Mouse (Mus musculus) embryonic facial prominence, embryonic 15.5 days (tissue): Measurements from ENCODE around the gene Hint2. TPM values are rescaled to one million over a fixed set of nuclear protein-coding genes. Genes with fewer than 3 reads are reported as not detected.

Experiments
- ATAC-seq: fragments of 200-750 bp; cut with Nextera tagmentation; 2 replicates; pipeline ENCODE4 v1.8.0; 2017; ENCODE audit warnings: low read depth, moderate TSS enrichment; ENCODE audit not compliant: insufficient number of reproducible peaks, low FRiP score, low TSS enrichment
- H3K27ac ChIP-seq: fragments of 300-500 bp; sonication (generic); replicated peaks from 2 replicates; pipeline ENCODE4 v1.5.1; 2015; ENCODE audit warnings: mild to moderate bottlenecking, inconsistent platforms
- H3K27me3 ChIP-seq: fragments of 300-500 bp; sonication (generic); 2 replicates; pipeline ENCODE4 v1.6.1; 2015; ENCODE audit warnings: inconsistent platforms
- H3K36me3 ChIP-seq: fragments of 300-500 bp; sonication (generic); 2 replicates; pipeline ENCODE4 v1.6.1; 2015; ENCODE audit warnings: mild to moderate bottlenecking, inconsistent platforms
- H3K4me1 ChIP-seq: fragments of 300-500 bp; sonication (generic); 2 replicates; pipeline ENCODE4 v1.6.1; 2015; ENCODE audit warnings: inconsistent platforms
- H3K4me2 ChIP-seq: fragments of 300-500 bp; sonication (generic); replicated peaks from 2 replicates; pipeline ENCODE4 v1.6.1; 2015; ENCODE audit warnings: mild to moderate bottlenecking, inconsistent platforms
- H3K4me3 ChIP-seq: fragments of 300-500 bp; sonication (generic); replicated peaks from 2 replicates; pipeline ENCODE4 v1.5.1; 2015; ENCODE audit warnings: mild to moderate bottlenecking, inconsistent platforms
- H3K9ac ChIP-seq: fragments of 300-500 bp; sonication (generic); 2 replicates; pipeline ENCODE4 v1.6.1; 2015; ENCODE audit warnings: inconsistent platforms
- H3K9me3 ChIP-seq: fragments of 300-500 bp; sonication (generic); replicated peaks from 2 replicates; pipeline ENCODE4 v1.6.1; 2016; ENCODE audit warnings: inconsistent platforms
- WGBS: fragments of 180-500 bp; shearing (Covaris S2); methylation state at CpG from one replicate; pipeline ENCODE4 v1.1.7; 2015; 5-methylcytosine and 5-hydroxymethylcytosine counted together
- polyA plus RNA-seq: library from polyadenylated mRNA; unstranded; fragments of >200 nt; fragmentation: Nextera tagmentation; extraction: Ambion mirVana; gene quantifications from 2 replicates; pipeline ENCODE4 v1.2.1, GENCODE M21; 2015

Hint2 gene
- polyA plus RNA-seq, 1 experiment from 2014 or later, result 88.1 TPM

GRCm38 (mm10) chr4:43679416-43680043 is 23.3 kb upstream of the Hint2 start:
- H3K27me3 ChIP-seq, result no peaks in the 10 kb centered on the region
- no peak overlapping the region for H3K9ac ChIP-seq
- H3K27ac ChIP-seq, result no peak overlapping the region
- no peaks in the 10 kb centered on the region for H3K9me3 ChIP-seq
- H3K4me2 ChIP-seq, result no peak overlapping the region
- peaks cover 37% of the 10 kb centered on the region for H3K36me3 ChIP-seq
- no peaks in the 10 kb centered on the region for H3K4me1 ChIP-seq
- no peak overlapping the region for H3K4me3 ChIP-seq
- no peak for ATAC-seq
- 88% methylated on average over 7 of the region's 7 CpGs for WGBS

- no peaks in the 10 kb centered on the region for H3K4me1 ChIP-seq
- H3K27ac ChIP-seq, result no peak overlapping the region
- ATAC-seq, result no peak
- 83% methylated on average over 6 of the region's 6 CpGs for WGBS
- H3K36me3 ChIP-seq, result peaks cover 41% of the 10 kb centered on the region
- H3K4me2 ChIP-seq, result no peak overlapping the region
- H3K9me3 ChIP-seq, result no peaks in the 10 kb centered on the region
- no peak overlapping the region for H3K9ac ChIP-seq
- no peaks in the 10 kb centered on the region for H3K27me3 ChIP-seq
- no peak overlapping the region for H3K4me3 ChIP-seq
These were observed 22.3 kb upstream of the Hint2 start for GRCm38 (mm10) chr4:43678541-43678940.

GRCm38 (mm10) chr4:43675608-43676007 is 19.3 kb upstream of the Hint2 start:
- WGBS, result 74% methylated on average over 4 of the region's 4 CpGs
- ATAC-seq, result no peak
- Histone ChIP-seq H3K36me3 (peaks cover 25% of the 10 kb centered on the region), H3K27me3 (no peaks in the 10 kb centered on the region), H3K4me3 (no peak overlapping the region), H3K9me3 (no peaks in the 10 kb centered on the region), H3K4me1 (peaks cover 15% of the 10 kb centered on the region), H3K27ac (no peak overlapping the region), H3K9ac (no peak overlapping the region), H3K4me2 (no peak overlapping the region)

DNA sequence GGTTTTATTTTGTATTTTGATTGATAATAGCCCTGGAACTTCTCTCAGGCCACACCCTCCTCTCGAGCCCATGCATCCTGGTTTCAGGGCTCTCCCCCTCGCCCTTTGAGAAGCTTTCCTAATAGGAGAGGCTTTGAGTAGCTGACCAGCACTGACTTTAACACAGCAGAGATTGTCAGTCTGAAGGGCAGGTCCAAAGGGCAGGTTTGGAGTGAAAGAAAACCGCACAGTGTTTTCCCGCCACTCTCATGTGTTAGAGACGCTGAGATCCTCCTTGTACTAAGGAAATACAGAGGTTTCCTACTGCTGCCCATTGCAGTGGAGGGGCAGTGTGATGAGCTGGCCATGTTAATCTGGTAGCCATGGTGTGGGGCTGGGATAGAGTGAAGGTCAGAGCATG is 18.7 kb upstream of the Hint2 start:
- Histone ChIP-seq H3K27ac (no peak overlapping the region), H3K4me3 (no peak overlapping the region), H3K36me3 (peaks cover 25% of the 10 kb centered on the region), H3K27me3 (no peaks in the 10 kb centered on the region), H3K9me3 (no peaks in the 10 kb centered on the region), H3K4me2 (no peak overlapping the region), H3K9ac (no peak overlapping the region), H3K4me1 (peaks cover 22% of the 10 kb centered on the region)
- ATAC-seq, result no peak
- WGBS, result 74% methylated on average over 5 of the region's 5 CpGs

DNA sequence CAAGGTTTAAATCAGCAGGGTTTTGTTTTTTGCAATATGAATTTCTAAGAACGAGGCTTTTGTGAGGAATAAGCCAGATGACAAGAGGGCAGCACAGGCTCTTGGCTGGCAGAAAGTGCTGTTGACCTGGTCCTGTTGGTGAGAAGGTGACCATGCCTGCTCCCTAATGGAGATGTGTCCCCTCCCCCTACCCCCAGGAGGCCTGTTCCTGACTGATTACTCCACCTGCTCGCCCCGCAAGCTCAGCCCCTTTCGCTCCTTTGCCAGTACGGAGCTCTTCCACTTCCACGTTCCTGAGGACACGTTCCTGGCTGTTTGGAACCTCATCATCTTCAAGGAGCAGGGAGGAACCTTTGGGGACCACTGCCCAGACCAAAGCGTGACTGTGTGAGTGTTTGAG is 17.4 kb upstream of the Hint2 start:
- WGBS, result 68% methylated on average over 8 of the region's 8 CpGs
- no peak overlapping the region for H3K27ac ChIP-seq
- no peak overlapping the region for H3K9ac ChIP-seq
- no peak overlapping the region for H3K4me3 ChIP-seq
- H3K27me3 ChIP-seq, result no peaks in the 10 kb centered on the region
- ATAC-seq, result no peak
- peaks cover 28% of the 10 kb centered on the region for H3K4me1 ChIP-seq
- H3K9me3 ChIP-seq, result no peaks in the 10 kb centered on the region
- H3K36me3 ChIP-seq, result peaks cover 23% of the 10 kb centered on the region
- no peak overlapping the region for H3K4me2 ChIP-seq

DNA sequence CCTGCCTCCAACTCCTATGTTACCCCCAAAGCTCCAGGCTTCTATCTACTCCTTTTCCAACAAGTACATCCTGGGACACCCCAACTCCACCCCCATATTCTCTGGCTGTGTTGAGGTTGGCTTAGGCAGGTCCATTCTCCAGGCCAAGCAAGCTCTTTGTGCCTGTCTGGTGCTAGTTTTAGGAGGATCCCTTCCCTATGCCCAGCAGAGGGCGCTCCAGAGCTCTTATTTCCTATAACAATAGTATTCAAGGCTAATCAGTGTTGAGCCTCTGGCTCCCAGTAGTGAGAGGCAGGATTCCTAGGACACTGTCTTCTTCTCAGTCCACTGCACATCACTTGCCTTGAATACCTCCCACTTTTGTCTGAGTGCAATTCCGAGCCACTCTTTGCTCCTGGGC is 15.8 kb upstream of the Hint2 start:
- 13% methylated on average over 2 of the region's 2 CpGs for WGBS
- H3K4me3 ChIP-seq, result no peak overlapping the region
- no peak for ATAC-seq
- H3K27me3 ChIP-seq, result no peaks in the 10 kb centered on the region; the same call in 1 of the 2 replicates
- H3K4me2 ChIP-seq, result no peak overlapping the region
- H3K9me3 ChIP-seq, result no peaks in the 10 kb centered on the region
- no peak overlapping the region for H3K9ac ChIP-seq
- peaks cover 32% of the 10 kb centered on the region for H3K4me1 ChIP-seq
- H3K36me3 ChIP-seq, result peaks cover 13% of the 10 kb centered on the region
- H3K27ac ChIP-seq, result no peak overlapping the region

DNA sequence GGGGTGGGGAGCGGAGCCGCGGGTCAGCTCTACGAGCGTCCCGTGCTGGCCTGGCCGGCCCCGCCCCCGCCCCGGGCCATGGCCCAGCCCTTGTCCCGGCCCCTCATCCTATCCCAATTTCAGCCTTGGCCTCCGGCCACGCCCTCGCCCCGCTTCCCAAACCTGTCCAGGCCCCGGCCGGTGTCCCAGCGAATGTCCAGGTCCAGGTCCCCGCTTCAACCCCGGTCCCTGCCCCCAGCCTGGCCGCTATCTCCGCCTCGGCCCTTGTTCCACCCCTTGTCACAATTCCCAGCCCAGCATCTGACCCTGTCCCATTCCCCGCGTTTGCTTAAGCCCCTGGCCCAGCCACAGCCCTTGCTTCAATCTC is 13.1 kb upstream of the Hint2 start:
- WGBS, result under 1% methylated on average over 25 of the region's 25 CpGs

DNA sequence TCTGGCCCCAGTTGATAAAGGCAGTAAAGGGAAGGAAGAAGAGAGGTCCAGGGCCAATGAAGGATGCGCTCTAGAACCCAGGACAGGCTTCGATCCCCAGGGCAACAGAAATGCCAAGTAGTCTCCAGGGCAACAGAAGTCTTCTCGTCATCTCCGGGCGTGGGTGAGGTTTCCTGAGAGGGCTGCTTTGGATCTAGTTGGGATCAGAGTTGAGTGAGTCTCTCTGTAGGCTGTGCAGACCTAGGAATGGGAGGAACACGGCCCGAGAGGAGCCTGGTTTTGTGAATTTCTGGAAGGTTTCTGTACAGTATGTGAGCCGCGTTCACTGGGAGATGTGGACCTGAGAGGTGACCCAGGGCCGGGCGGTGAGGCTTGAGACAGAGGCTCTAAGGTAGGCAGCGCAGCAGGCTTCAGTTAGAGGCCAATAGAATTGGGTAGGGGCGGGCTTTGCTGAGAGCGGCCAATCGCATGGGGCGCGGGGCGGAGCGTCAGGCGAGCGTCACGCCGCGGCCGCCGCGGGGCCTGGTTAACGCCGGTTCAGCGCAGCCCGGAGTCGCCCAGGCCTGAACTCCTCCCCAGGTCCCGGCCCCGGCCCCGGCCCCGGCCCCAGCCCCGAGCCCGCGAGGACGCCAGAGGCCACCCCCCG is 12.6 kb upstream of the Hint2 start, which contains the start of the genes Tmem8b and Fam221b:
TSS of gene Tmem8b (plus strand) at position 190 of the 646 bp plus-strand sequence.
TSS of gene Fam221b (minus strand) at position 364 of the 646 bp plus-strand sequence.
- peaks cover 32% of the 10 kb centered on the region for H3K4me1 ChIP-seq
- H3K36me3 ChIP-seq, result no peaks in the 10 kb centered on the region
- H3K27ac ChIP-seq, result peak within 1 kb of the TSS; percentile 66
- peaks cover 12% of the 10 kb centered on the region for H3K27me3 ChIP-seq
- peak within 1 kb of the TSS; percentile 82 for H3K4me3 ChIP-seq
- peak within 1 kb of the TSS; percentile 86 for H3K4me2 ChIP-seq
- H3K9ac ChIP-seq, result peak within 1 kb of the TSS; percentile 84
- 1% methylated on average over 41 of the region's 41 CpGs for WGBS
- no peaks in the 10 kb centered on the region for H3K9me3 ChIP-seq
- peak; percentile 92 for ATAC-seq

More for the DNA sequence above, 13.1 kb upstream of the Hint2 start:
- no peaks in the 10 kb centered on the region for H3K9me3 ChIP-seq
- H3K4me3 ChIP-seq, result peak overlapping the region; percentile 82
- peaks cover 32% of the 10 kb centered on the region for H3K4me1 ChIP-seq
- peak overlapping the region; percentile 84 for H3K9ac ChIP-seq
- peaks cover 4% of the 10 kb centered on the region; the same call in 1 of the 2 replicates for H3K36me3 ChIP-seq
- H3K27ac ChIP-seq, result peak overlapping the region; percentile 66
- peaks cover 11% of the 10 kb centered on the region for H3K27me3 ChIP-seq
- ATAC-seq, result peak; percentile 76
- peak overlapping the region; percentile 86 for H3K4me2 ChIP-seq

GRCm38 (mm10) chr4:43666412-43666811 is 10.1 kb upstream of the Hint2 start:
- Histone ChIP-seq H3K9ac (no peak overlapping the region), H3K36me3 (no peaks in the 10 kb centered on the region), H3K27ac (no peak overlapping the region), H3K4me3 (no peak overlapping the region), H3K9me3 (no peaks in the 10 kb centered on the region), H3K4me1 (peaks cover 23% of the 10 kb centered on the region), H3K4me2 (no peak overlapping the region), H3K27me3 (peaks cover 34% of the 10 kb centered on the region)
- WGBS, result 23% methylated on average over 4 of the region's 4 CpGs
- ATAC-seq, result no peak

GRCm38 (mm10) chr4:43657146-43657545 is 880 bp upstream of the Hint2 start:
- Histone ChIP-seq H3K4me3 (peak overlapping the region; percentile 91), H3K4me1 (peaks cover 18% of the 10 kb centered on the region; the same call in 1 of the 2 replicates), H3K27me3 (peaks cover 16% of the 10 kb centered on the region), H3K9me3 (no peaks in the 10 kb centered on the region), H3K36me3 (no peaks in the 10 kb centered on the region), H3K9ac (no peak overlapping the region), H3K4me2 (peak overlapping the region; percentile 60), H3K27ac (no peak overlapping the region)
- WGBS, result 67% methylated on average over 4 of the region's 4 CpGs
- ATAC-seq, result no peak

DNA sequence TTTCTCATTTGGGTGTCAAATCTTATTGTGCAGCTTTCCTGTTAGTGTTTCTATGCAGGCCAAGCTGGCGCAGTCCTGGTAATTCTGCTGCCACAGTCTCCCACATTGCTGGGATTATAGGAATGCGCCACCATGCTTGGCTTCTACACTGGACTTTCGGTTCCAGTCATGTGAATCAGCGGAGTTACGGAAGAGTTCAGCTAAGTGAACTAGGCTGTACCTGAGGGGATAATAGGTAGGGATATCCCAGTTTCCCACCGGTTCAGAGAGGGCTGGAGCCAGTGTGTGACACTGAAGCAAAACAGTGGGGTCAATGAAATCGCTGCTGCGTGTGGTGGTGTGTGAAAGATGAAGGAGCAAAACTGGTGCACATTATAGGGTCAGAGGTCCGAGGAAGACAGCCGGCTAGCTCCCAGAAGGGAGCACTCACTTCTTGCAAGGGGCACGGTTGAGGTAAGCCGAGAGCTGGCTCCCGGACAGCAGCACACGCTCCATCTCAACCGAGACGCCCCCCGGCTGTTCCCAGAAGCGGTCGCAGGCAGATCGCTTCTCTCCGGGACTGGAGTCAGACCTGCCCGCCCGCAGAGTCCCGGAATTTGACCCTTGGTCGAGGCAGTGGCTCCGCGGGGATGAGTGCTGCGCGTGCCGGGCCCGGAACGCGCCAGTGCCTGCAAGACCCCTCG is 469 bp downstream of the Hint2 start:
- peak; percentile 30; the same call in 1 of the 2 replicates for ATAC-seq
- peak overlapping the region; percentile 91 for H3K4me3 ChIP-seq
- no peaks in the 10 kb centered on the region for H3K9me3 ChIP-seq
- H3K4me1 ChIP-seq, result peaks cover 18% of the 10 kb centered on the region; the same call in 1 of the 2 replicates
- peak overlapping the region; percentile 60 for H3K4me2 ChIP-seq
- no peaks in the 10 kb centered on the region for H3K36me3 ChIP-seq
- peak overlapping the region; percentile 80 for H3K9ac ChIP-seq
- H3K27me3 ChIP-seq, result peaks cover 8% of the 10 kb centered on the region; the same call in 1 of the 2 replicates
- peak overlapping the region; percentile 89 for H3K27ac ChIP-seq
- WGBS, result 5% methylated on average over 34 of the region's 34 CpGs
